Mouse (Mus musculus) ES-E14 (cell line): Measurements from ENCODE around the gene Slamf1. TPM values are rescaled to one million over a fixed set of nuclear protein-coding genes. Genes with fewer than 3 reads are reported as not detected.
A peak's percentile ranks its signal among the peaks of the same experiment; 100 is the strongest.

Experiments
- DNase-seq: peaks from one replicate; pipeline ENCODE4 v3.0.0-alpha.2; 2013; ENCODE audit warnings: low read depth, low spot score
- H3K27ac ChIP-seq: 2 replicates; pipeline ENCODE4 v1.5.1; 2012; ENCODE audit warnings: low read depth, mild to moderate bottlenecking, low read length, moderate library complexity, mixed read lengths; ENCODE audit not compliant: poor library complexity, insufficient read depth, severe bottlenecking
- H3K36me3 ChIP-seq: 2 replicates; pipeline ENCODE4 v1.6.1; 2012; ENCODE audit warnings: mild to moderate bottlenecking, low read length, moderate library complexity, mixed read lengths; ENCODE audit not compliant: control insufficient read depth, poor library complexity, insufficient read depth, severe bottlenecking
- H3K4me1 ChIP-seq, 2 experiments: fragments of 150-350 bp in 1 of 2; sonication (generic) in 1 of 2; 2 replicates each; pipeline ENCODE4 v1.6.1; 2012; ENCODE audit warnings: low read length in 2 of 2, mild to moderate bottlenecking in 1 of 2, mixed read lengths in 1 of 2; ENCODE audit not compliant: control insufficient read depth in 2 of 2, insufficient read depth in 2 of 2, poor library complexity in 1 of 2
- H3K4me3 ChIP-seq, 2 experiments: fragments of 150-350 bp in 1 of 2; sonication (generic) in 1 of 2; 2 replicates each; pipeline ENCODE4 v1.5.1; 2012; ENCODE audit warnings: low read length in 2 of 2, low read depth in 1 of 2, mild to moderate bottlenecking in 1 of 2, mixed read lengths in 1 of 2; ENCODE audit not compliant: insufficient read depth in 1 of 2, poor library complexity in 1 of 2, severe bottlenecking in 1 of 2
- H3K9ac ChIP-seq: 2 replicates; pipeline ENCODE4 v1.6.1; 2012; ENCODE audit warnings: low read depth, mild to moderate bottlenecking, low read length, mixed read lengths; ENCODE audit not compliant: poor library complexity, insufficient read depth, severe bottlenecking
- H3K9me3 ChIP-seq: fragments of 150-350 bp; sonication (generic); 2 replicates; pipeline ENCODE4 v1.6.1; 2012; ENCODE audit warnings: low read depth, mild to moderate bottlenecking, low read length; ENCODE audit not compliant: control insufficient read depth, insufficient read depth
- CHD2 ChIP-seq: IDR thresholded peaks from 2 replicates; pipeline ENCODE4 v1.6.1; 2014; ENCODE audit warnings: mild to moderate bottlenecking, low read depth, low read length, inconsistent platforms
- HCFC1 ChIP-seq: IDR thresholded peaks from 2 replicates; pipeline ENCODE4 v1.6.1; 2012; ENCODE audit warnings: low read length, inconsistent platforms, borderline replicate concordance; ENCODE audit not compliant: insufficient read depth
- MAFK ChIP-seq: IDR thresholded peaks from 2 replicates; pipeline ENCODE4 v1.6.1; 2014; ENCODE audit warnings: mild to moderate bottlenecking, low read depth, low read length, inconsistent platforms; ENCODE audit not compliant: insufficient read depth
- ZC3H11A ChIP-seq: IDR thresholded peaks from 2 replicates; pipeline ENCODE4 v1.6.1; 2012; ENCODE audit warnings: low read depth, mild to moderate bottlenecking, inconsistent platforms, low read length, borderline replicate concordance
- ZNF384 ChIP-seq: IDR thresholded peaks from 2 replicates; pipeline ENCODE4 v1.6.1; 2012; ENCODE audit warnings: low read depth, low read length, inconsistent platforms
- in situ Hi-C, 2 experiments: fragments of 600-800 bp; cut with MboI; formaldehyde crosslinking; loops; one replicate each; pipeline ENCODE4 v1.15.1; 2025; ENCODE audit warnings: low sequenced_read_pairs in 2 of 2, inconsistent platforms in 1 of 2; ENCODE audit not compliant: unreplicated experiment in 2 of 2
- total RNA-seq: library from RNA; depleted of rRNA; stranded (reverse); fragments of 300-350 nt; gene quantifications from 2 replicates; pipeline ENCODE4 v1.2.3, GENCODE M21; 2012

Slamf1 gene
- total RNA-seq, 1 experiment: 0.67 TPM

- Histone ChIP-seq H3K36me3 (no peaks in the 10 kb centered on the region), H3K9ac (no peak overlapping the region), H3K9me3 (no peaks in the 10 kb centered on the region), H3K4me3 (no peak overlapping the region), H3K4me1 (no peaks in the 10 kb centered on the region), H3K27ac (no peak overlapping the region)
- TF ChIP-seq HCFC1 (no peak), MAFK (no peak), ZNF384 (no peak), ZC3H11A (no peak), CHD2 (no peak)
- in situ Hi-C loops: loop anchor here in 1 of 2 experiments (10.0 kb wide), 1 partner anchor 169 kb away; no protein-coding TSS in a partner anchor
- DNase-seq: peak; percentile 25
Measured at GRCm38 (mm10) chr1:171826164-171826563, 59.2 kb downstream of the Slamf1 start.

GRCm38 (mm10) chr1:171827674-171828073 is 60.7 kb downstream of the Slamf1 start:
- Histone ChIP-seq H3K4me1 (no peaks in the 10 kb centered on the region), H3K4me3 (no peak overlapping the region), H3K27ac (no peak overlapping the region), H3K36me3 (no peaks in the 10 kb centered on the region), H3K9me3 (no peaks in the 10 kb centered on the region), H3K9ac (no peak overlapping the region)
- no peak for DNase-seq
- in situ Hi-C loops: loop anchor here in 1 of 2 experiments (10.0 kb wide), 1 partner anchor 167 kb away; no protein-coding TSS in a partner anchor
- no peak for TF ChIP-seq ZC3H11A
- TF ChIP-seq ZNF384: no peak
- TF ChIP-seq HCFC1: no peak
- no peak for TF ChIP-seq MAFK

GRCm38 (mm10) chr1:171839488-171839887 is 72.6 kb downstream of the Slamf1 start, which contains the start of gene Cd84:
Gene Cd84, plus strand, starts transcription at chr1:171839697.
- Histone ChIP-seq H3K4me3 (no peak within 1 kb of the TSS), H3K9ac (no peak within 1 kb of the TSS), H3K36me3 (no peaks in the 10 kb centered on the region), H3K9me3 (0 out of 2 replicates have a peak, but pooled peaks cover 8% of the 10 kb centered on the region), H3K4me1 (no peaks in the 10 kb centered on the region), H3K27ac (no peak within 1 kb of the TSS)
- no peak for DNase-seq
- in situ Hi-C loops: no loop called here
- TF ChIP-seq HCFC1 (no peak), ZNF384 (no peak), MAFK (no peak), ZC3H11A (no peak), CHD2 (no peak)

GRCm38 (mm10) chr1:171840450-171841023 is 73.6 kb downstream of the Slamf1 start:
- H3K9me3 ChIP-seq: 0 out of 2 replicates have a peak, but pooled peaks cover 8% of the 10 kb centered on the region
- in situ Hi-C loops: no loop called here
- no peaks in the 10 kb centered on the region for H3K36me3 ChIP-seq
- no peak overlapping the region for H3K9ac ChIP-seq
- no peak overlapping the region for H3K4me3 ChIP-seq
- no peak for DNase-seq
- no peak overlapping the region for H3K27ac ChIP-seq
- H3K4me1 ChIP-seq: no peaks in the 10 kb centered on the region
- TF ChIP-seq MAFK (no peak), HCFC1 (no peak)
